Mouse (Mus musculus) forebrain, embryonic 11.5 days (tissue): ENCODE data around the gene Parp8. TPM values are rescaled to one million over a fixed set of nuclear protein-coding genes. Genes with fewer than 3 reads are reported as not detected.

ENCODE experiments used
- ATAC-seq: fragments of 200-750 bp; cut with Nextera tagmentation; replicated peaks from 2 replicates; pipeline ENCODE4 v1.8.0; 2017; ENCODE audit warnings: moderate TSS enrichment; ENCODE audit not compliant: low FRiP score
- DNase-seq: peaks from one replicate; pipeline ENCODE4 v3.0.0-alpha.2; 2017; ENCODE audit warnings: low spot score
- H3K27ac ChIP-seq: fragments of 300-500 bp; sonication (generic); 2 replicates; pipeline ENCODE4 v1.5.1; 2014; ENCODE audit warnings: low read depth, low read length
- H3K27me3 ChIP-seq: fragments of 300-500 bp; sonication (generic); 2 replicates; pipeline ENCODE4 v1.6.1; 2014; ENCODE audit warnings: mild to moderate bottlenecking, low read length, mixed read lengths; ENCODE audit not compliant: control insufficient read depth, insufficient read depth
- H3K36me3 ChIP-seq: fragments of 300-500 bp; sonication (generic); 2 replicates; pipeline ENCODE4 v1.6.1; 2014; ENCODE audit warnings: mild to moderate bottlenecking, low read length, moderate library complexity, mixed read lengths; ENCODE audit not compliant: control insufficient read depth, insufficient read depth
- H3K4me1 ChIP-seq: fragments of 300-500 bp; sonication (generic); replicated peaks from 2 replicates; pipeline ENCODE4 v1.6.1; 2014; ENCODE audit warnings: low read length, mixed read lengths; ENCODE audit not compliant: control insufficient read depth, insufficient read depth
- H3K4me2 ChIP-seq: fragments of 300-500 bp; sonication (generic); 2 replicates; pipeline ENCODE4 v1.6.1; 2014; ENCODE audit warnings: low read depth, mild to moderate bottlenecking, low read length, moderate library complexity, mixed read lengths; ENCODE audit not compliant: severe bottlenecking
- H3K4me3 ChIP-seq: fragments of 300-500 bp; sonication (generic); 2 replicates; pipeline ENCODE4 v1.5.1; 2014; ENCODE audit warnings: low read depth, low read length
- H3K9ac ChIP-seq: fragments of 300-500 bp; sonication (generic); 2 replicates; pipeline ENCODE4 v1.6.1; 2014; ENCODE audit warnings: low read length
- H3K9me3 ChIP-seq: fragments of 300-500 bp; sonication (generic); 2 replicates; pipeline ENCODE4 v1.6.1; 2016; ENCODE audit warnings: low read length, mixed read lengths; ENCODE audit not compliant: control insufficient read depth
- WGBS: fragments of 180-500 bp; shearing (Covaris S2); extraction: QIAGEN DNeasy Blood & Tissue Kit; methylation state at CpG from one replicate; pipeline ENCODE4 v1.1.7; 2014; 5-methylcytosine and 5-hydroxymethylcytosine counted together
- polyA plus RNA-seq: library from polyadenylated mRNA; unstranded; fragments of >200 nt; fragmentation: Nextera tagmentation; extraction: Ambion mirVana; gene quantifications from 2 replicates; pipeline ENCODE4 v1.2.1, GENCODE M21; 2014

Gene Parp8
- polyA plus RNA-seq, 1 experiment from 2014 or later, result 15.4 TPM

GRCm38 (mm10) chr13:116962480-116963462 is 62.6 kb downstream of the Parp8 start:
- ATAC-seq (no peak), DNase-seq (no peak)
- no peak overlapping the region for H3K9ac ChIP-seq
- H3K9me3 ChIP-seq, result no peaks in the 10 kb centered on the region
- H3K27ac ChIP-seq, result no peak overlapping the region
- no peaks in the 10 kb centered on the region for H3K27me3 ChIP-seq
- H3K36me3 ChIP-seq, result no peaks in the 10 kb centered on the region
- H3K4me3 ChIP-seq, result no peak overlapping the region
- no peak overlapping the region for H3K4me2 ChIP-seq
- WGBS, result 83% methylated on average over 15 of the region's 15 CpGs
- H3K4me1 ChIP-seq, result no peaks in the 10 kb centered on the region

- 83% methylated on average over 7 of the region's 7 CpGs for WGBS
These were observed 66.4 kb downstream of the Parp8 start for GRCm38 (mm10) chr13:116958776-116959589.

GRCm38 (mm10) chr13:116957577-116957976 is 67.8 kb downstream of the Parp8 start:
- Histone ChIP-seq H3K4me2 (no peak overlapping the region), H3K36me3 (no peaks in the 10 kb centered on the region), H3K4me1 (no peaks in the 10 kb centered on the region), H3K9me3 (no peaks in the 10 kb centered on the region), H3K27ac (no peak overlapping the region), H3K9ac (no peak overlapping the region), H3K4me3 (no peak overlapping the region), H3K27me3 (no peaks in the 10 kb centered on the region)
- ATAC-seq (no peak), DNase-seq (no peak)
- 89% methylated on average over 3 of the region's 3 CpGs for WGBS

More at GRCm38 (mm10) chr13:116958776-116959589, 66.4 kb downstream of the Parp8 start:
- Histone ChIP-seq H3K4me1 (no peaks in the 10 kb centered on the region), H3K27ac (no peak overlapping the region), H3K27me3 (no peaks in the 10 kb centered on the region), H3K4me3 (no peak overlapping the region), H3K4me2 (no peak overlapping the region), H3K9ac (no peak overlapping the region), H3K36me3 (no peaks in the 10 kb centered on the region), H3K9me3 (no peaks in the 10 kb centered on the region)
- ATAC-seq, result no peak
- no peak for DNase-seq

GRCm38 (mm10) chr13:116951336-116951735 is 74.0 kb downstream of the Parp8 start:
- Histone ChIP-seq H3K4me2 (no peak overlapping the region), H3K9ac (no peak overlapping the region), H3K4me1 (no peaks in the 10 kb centered on the region), H3K27me3 (no peaks in the 10 kb centered on the region), H3K36me3 (no peaks in the 10 kb centered on the region), H3K4me3 (no peak overlapping the region), H3K27ac (no peak overlapping the region), H3K9me3 (no peaks in the 10 kb centered on the region)
- ATAC-seq, result no peak
- WGBS, result 95% methylated on average over 3 of the region's 3 CpGs
- no peak for DNase-seq

- Histone ChIP-seq H3K4me2 (no peak overlapping the region), H3K9ac (no peak overlapping the region), H3K27ac (no peak overlapping the region), H3K9me3 (no peaks in the 10 kb centered on the region), H3K36me3 (no peaks in the 10 kb centered on the region), H3K4me1 (no peaks in the 10 kb centered on the region), H3K4me3 (no peak overlapping the region), H3K27me3 (no peaks in the 10 kb centered on the region)
- 79% methylated on average over 4 of the region's 4 CpGs for WGBS
- DNase-seq (no peak), ATAC-seq (no peak)
These were observed 75.8 kb downstream of the Parp8 start for GRCm38 (mm10) chr13:116949527-116949926.

- no peak for DNase-seq
- WGBS, result 91% methylated on average over 6 of the region's 6 CpGs
- Histone ChIP-seq H3K4me3 (no peak overlapping the region), H3K36me3 (no peaks in the 10 kb centered on the region), H3K27me3 (no peaks in the 10 kb centered on the region), H3K9ac (no peak overlapping the region), H3K4me2 (no peak overlapping the region), H3K27ac (no peak overlapping the region), H3K4me1 (no peaks in the 10 kb centered on the region), H3K9me3 (no peaks in the 10 kb centered on the region)
- no peak for ATAC-seq
These were observed 76.3 kb downstream of the Parp8 start for GRCm38 (mm10) chr13:116949056-116949455.

GRCm38 (mm10) chr13:116948299-116948659 is 77.1 kb downstream of the Parp8 start:
- H3K27ac ChIP-seq, result no peak overlapping the region
- ATAC-seq (no peak), DNase-seq (no peak)
- no peak overlapping the region for H3K4me3 ChIP-seq
- H3K9me3 ChIP-seq, result no peaks in the 10 kb centered on the region
- no peaks in the 10 kb centered on the region for H3K36me3 ChIP-seq
- no peak overlapping the region for H3K9ac ChIP-seq
- 83% methylated on average over 5 of the region's 5 CpGs for WGBS
- H3K27me3 ChIP-seq, result no peaks in the 10 kb centered on the region
- no peak overlapping the region for H3K4me2 ChIP-seq
- no peaks in the 10 kb centered on the region for H3K4me1 ChIP-seq

GRCm38 (mm10) chr13:116947611-116948298 is 77.6 kb downstream of the Parp8 start:
- Histone ChIP-seq H3K36me3 (no peaks in the 10 kb centered on the region), H3K9ac (no peak overlapping the region), H3K4me1 (no peaks in the 10 kb centered on the region), H3K4me3 (no peak overlapping the region), H3K27ac (no peak overlapping the region), H3K9me3 (no peaks in the 10 kb centered on the region), H3K4me2 (no peak overlapping the region), H3K27me3 (no peaks in the 10 kb centered on the region)
- ATAC-seq (no peak), DNase-seq (no peak)
- 84% methylated on average over 9 of the region's 9 CpGs for WGBS
